Mouse (Mus musculus) gastrocnemius, adult 8-10 months (tissue): ENCODE measurements around the gene Olfr1493-ps1. TPM values are rescaled to one million over a fixed set of nuclear protein-coding genes. Genes with fewer than 3 reads are reported as not detected.

ENCODE experiments used
- DNase-seq, 2 experiments: peaks; one replicate each; pipeline ENCODE4 v3.0.0; 2022; ENCODE audit warnings: low spot score in 2 of 2
- total RNA-seq, 4 experiments: library from RNA; stranded (reverse); gene quantifications; 2 replicates each; pipeline ENCODE4 v1.2.4; 2022

Gene Olfr1493-ps1
- not detected for total RNA-seq

DNA sequence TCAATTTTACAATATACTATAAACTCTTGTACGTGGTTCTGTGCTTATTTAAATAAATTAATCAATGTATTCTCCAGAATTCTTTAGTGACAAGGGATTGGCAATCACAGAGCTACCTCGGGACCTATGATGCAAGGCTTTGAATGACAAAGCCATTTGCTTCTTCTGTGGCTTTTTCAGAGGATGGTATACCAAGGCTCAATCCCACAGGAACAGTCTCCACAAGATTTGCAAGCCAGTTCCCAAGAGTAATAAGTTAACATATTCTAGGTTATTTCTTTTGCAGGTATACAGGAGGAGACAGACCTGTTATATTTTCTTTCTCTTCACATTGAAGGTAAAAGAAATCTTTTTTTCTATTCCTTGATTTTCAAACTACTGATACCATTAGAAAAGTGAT, at the start of gene Olfr1493-ps1:
Gene Olfr1493-ps1, plus strand, starts transcription at position 301 of the 400 bp plus-strand sequence.
- DNase-seq: no peak

GRCm38 (mm10) chr19:13696968-13697367, 26.1 kb upstream of the Olfr1493-ps1 start, which contains the start of gene Olfr1491:
Olfr1491 (plus strand) TSS chr19:13697268.
- DNase-seq: no peak

GRCm38 (mm10) chr19:13739428-13739827, 16.4 kb downstream of the Olfr1493-ps1 start, which contains the start of gene Olfr1494:
Olfr1494 (plus strand) TSS chr19:13739728.
- no peak for DNase-seq

GRCm38 (mm10) chr19:13749366-13749765, 26.3 kb downstream of the Olfr1493-ps1 start:
- DNase-seq: no peak

GRCm38 (mm10) chr19:13764306-13764705, 41.2 kb downstream of the Olfr1493-ps1 start, which contains the start of gene Olfr1495:
Olfr1495 (plus strand) TSS chr19:13764606.
- DNase-seq: no peak

- DNase-seq: no peak
These were observed 45.6 kb downstream of the Olfr1493-ps1 start for GRCm38 (mm10) chr19:13768565-13769276.

- no peak for DNase-seq
These were observed 54.5 kb downstream of the Olfr1493-ps1 start, which contains the start of gene Olfr1496 for GRCm38 (mm10) chr19:13777578-13777977. Olfr1496 (plus strand) TSS chr19:13777878.

Other genes with a start within 250 kb of the Olfr1493-ps1 start
- not detected for gene Olfr1475, start 243.1 kb upstream of the Olfr1493-ps1 start, total RNA-seq
- not detected for gene Olfr1477, start 222.7 kb upstream of the Olfr1493-ps1 start, total RNA-seq
- gene Olfr1480, start 195.4 kb upstream of the Olfr1493-ps1 start, total RNA-seq: not detected
- not detected for gene Olfr1484, start 139.8 kb upstream of the Olfr1493-ps1 start, total RNA-seq
- not detected for gene Olfr1487, start 105.9 kb upstream of the Olfr1493-ps1 start, total RNA-seq
- not detected for gene Olfr1489, start 91.7 kb upstream of the Olfr1493-ps1 start, total RNA-seq
- not detected for gene Olfr1490, start 72.2 kb upstream of the Olfr1493-ps1 start, total RNA-seq
- not detected for gene Olfr1491, start 26.0 kb upstream of the Olfr1493-ps1 start, total RNA-seq
- not detected for gene Olfr1494, start 16.4 kb downstream of the Olfr1493-ps1 start, total RNA-seq
- gene Olfr1495, start 41.3 kb downstream of the Olfr1493-ps1 start, total RNA-seq: not detected
- not detected for gene Olfr1496, start 54.6 kb downstream of the Olfr1493-ps1 start, total RNA-seq
- gene Olfr1497, start 74.9 kb downstream of the Olfr1493-ps1 start, total RNA-seq: not detected
- gene Olfr1499, start 96.2 kb downstream of the Olfr1493-ps1 start, total RNA-seq: not detected
- gene Olfr1500, start 107.2 kb downstream of the Olfr1493-ps1 start, total RNA-seq: not detected
- not detected for gene Olfr1501, start 127.4 kb downstream of the Olfr1493-ps1 start, total RNA-seq
- not detected for gene Olfr1502, start 138.5 kb downstream of the Olfr1493-ps1 start, total RNA-seq
- not detected for gene Olfr1504, start 174.7 kb downstream of the Olfr1493-ps1 start, total RNA-seq
- gene Olfr1505, start 190.3 kb downstream of the Olfr1493-ps1 start, total RNA-seq: not detected